Mouse (Mus musculus): ENCODE data around the gene 9930022D16Rik. TPM values are rescaled to one million over a fixed set of nuclear protein-coding genes. Genes with fewer than 3 reads are reported as not detected.

Gene 9930022D16Rik
- not detected in 2 replicates for polyA plus RNA-seq (2016; fragmentation: Nextera tagmentation; extraction: Ambion mirVana)

DNA sequence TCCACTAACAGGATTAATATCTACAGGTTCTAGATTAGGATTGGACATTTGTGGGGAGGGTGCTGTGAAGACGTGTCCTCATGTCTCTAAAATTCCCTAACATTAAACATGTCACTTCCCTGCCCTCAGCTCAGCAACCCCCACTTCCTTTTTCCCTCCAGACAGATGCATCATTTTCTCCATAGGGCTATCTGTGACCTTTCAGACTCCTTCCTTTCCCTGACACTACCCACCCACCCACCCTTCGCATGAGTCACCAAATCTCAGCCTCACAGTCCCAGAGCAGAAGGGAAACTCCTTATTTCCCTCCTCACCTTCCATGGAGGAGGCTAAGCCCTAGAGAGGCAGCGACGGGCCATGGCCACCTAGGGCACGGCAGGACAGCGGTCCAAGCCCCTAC is at the start of gene 9930022D16Rik:
Gene 9930022D16Rik (plus strand): TSS at position 301 of the 400 bp plus-strand sequence.
- no peak for ATAC-seq (ENCODE audit: low FRiP score)
- WGBS = 93% methylated on average over 6 of the region's 6 CpGs

GRCm38 (mm10) chr11:109364337-109364736 is 49.4 kb upstream of the 9930022D16Rik start:
- Histone ChIP-seq H3K27me3 (peaks cover 18% of the 10 kb centered on the region), H3K4me1 (peaks cover 57% of the 10 kb centered on the region), H3K9me3 (no peaks in the 10 kb centered on the region), H3K9ac (no peak overlapping the region; the same call in 1 of the 2 replicates), H3K4me2 (peak overlapping the region; percentile 84), H3K4me3 (replicated peaks) (peak overlapping the region; percentile 87), H3K36me3 (replicated peaks) (peaks cover 33% of the 10 kb centered on the region), H3K27ac (no peak overlapping the region)
- ATAC-seq (ENCODE audit: low FRiP score) = no peak
- 65% methylated on average over 2 of the region's 2 CpGs for WGBS

More for the DNA sequence above, at the start of gene 9930022D16Rik:
- Histone ChIP-seq H3K4me1 (no peaks in the 10 kb centered on the region), H3K9me3 (no peaks in the 10 kb centered on the region), H3K9ac (no peak within 1 kb of the TSS), H3K27ac (no peak within 1 kb of the TSS), H3K36me3 (replicated peaks) (no peaks in the 10 kb centered on the region), H3K4me3 (replicated peaks) (no peak within 1 kb of the TSS), H3K27me3 (no peaks in the 10 kb centered on the region), H3K4me2 (no peak within 1 kb of the TSS)

DNA sequence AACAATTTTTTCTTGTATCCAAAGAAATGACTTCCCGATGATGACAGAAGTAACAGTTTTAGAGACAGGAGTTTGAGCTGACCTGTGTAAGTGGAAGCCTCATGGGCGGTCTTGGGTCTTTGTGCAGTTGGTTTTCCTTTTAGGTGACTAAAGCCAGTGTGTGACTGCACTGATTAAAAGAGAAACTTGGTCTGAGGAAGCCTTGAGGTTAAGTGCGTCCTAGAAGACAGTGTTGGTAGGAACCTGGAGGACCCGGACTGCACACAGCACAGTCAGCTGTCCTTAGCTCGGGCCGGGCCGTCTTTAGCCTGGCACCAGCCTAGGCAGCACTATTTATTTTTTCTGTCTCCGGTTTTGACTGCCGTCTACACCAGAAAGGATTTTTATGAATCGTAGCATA is 48.8 kb upstream of the 9930022D16Rik start:
- no peak overlapping the region for H3K27ac ChIP-seq
- H3K27me3 ChIP-seq = peaks cover 18% of the 10 kb centered on the region
- H3K4me3 ChIP-seq (replicated peaks) = no peak overlapping the region
- 86% methylated on average over 10 of the region's 10 CpGs for WGBS
- H3K9ac ChIP-seq = no peak overlapping the region
- peak overlapping the region; percentile 84 for H3K4me2 ChIP-seq
- H3K36me3 ChIP-seq (replicated peaks) = peaks cover 38% of the 10 kb centered on the region
- peaks cover 56% of the 10 kb centered on the region for H3K4me1 ChIP-seq
- no peaks in the 10 kb centered on the region for H3K9me3 ChIP-seq
- ATAC-seq (ENCODE audit: low FRiP score) = no peak

- H3K27ac ChIP-seq = no peak overlapping the region
- no peaks in the 10 kb centered on the region for H3K9me3 ChIP-seq
- no peak for ATAC-seq (ENCODE audit: low FRiP score)
- no peak overlapping the region for H3K4me2 ChIP-seq
- peaks cover 9% of the 10 kb centered on the region for H3K27me3 ChIP-seq
- peaks cover 38% of the 10 kb centered on the region for H3K36me3 ChIP-seq (replicated peaks)
- H3K9ac ChIP-seq = no peak overlapping the region
- peaks cover 61% of the 10 kb centered on the region for H3K4me1 ChIP-seq
- WGBS = 96% methylated on average over 5 of the region's 5 CpGs
- H3K4me3 ChIP-seq (replicated peaks) = no peak overlapping the region
Observed at GRCm38 (mm10) chr11:109365818-109366217, 47.9 kb upstream of the 9930022D16Rik start.

DNA sequence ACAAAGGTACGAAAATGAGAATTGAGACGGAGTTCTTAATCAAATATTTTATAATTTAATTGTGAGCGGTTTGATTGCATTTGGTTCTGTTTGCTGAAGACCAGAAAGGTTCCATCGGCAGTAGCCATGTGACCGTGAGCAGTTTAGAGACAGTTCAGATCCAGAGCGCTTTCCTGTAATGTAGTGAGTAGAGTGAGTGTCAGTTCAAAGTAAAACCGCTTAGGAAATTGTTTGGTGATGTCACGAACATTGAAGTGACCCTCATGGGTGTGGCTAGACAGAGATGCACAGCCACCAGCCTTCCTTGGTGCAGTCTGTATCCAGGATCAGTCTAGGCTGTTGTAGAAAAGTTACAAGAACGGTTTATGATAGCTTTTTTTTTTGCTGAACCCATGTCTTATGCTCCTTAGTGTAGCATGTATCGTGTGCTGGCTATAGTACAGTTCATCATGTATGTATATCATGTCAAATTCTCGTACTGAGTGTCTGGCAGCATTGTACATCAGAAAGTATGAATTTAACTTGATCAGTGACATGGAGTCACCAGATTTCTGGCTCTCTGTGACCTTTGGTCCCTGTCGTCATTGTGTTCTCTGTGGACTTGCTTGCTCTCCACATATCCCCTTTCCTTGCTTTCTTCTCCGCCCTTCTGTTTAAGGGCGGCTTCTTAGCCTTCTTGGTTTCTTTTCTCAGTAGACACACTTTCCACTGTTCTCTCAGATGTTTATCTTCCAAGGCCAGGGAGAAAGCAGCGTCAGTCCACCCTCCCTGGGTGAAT is 46.7 kb upstream of the 9930022D16Rik start:
- H3K27me3 ChIP-seq = no peaks in the 10 kb centered on the region
- no peaks in the 10 kb centered on the region for H3K9me3 ChIP-seq
- ATAC-seq (ENCODE audit: low FRiP score) = no peak
- H3K9ac ChIP-seq = no peak overlapping the region
- H3K4me3 ChIP-seq (replicated peaks) = no peak overlapping the region
- H3K4me1 ChIP-seq = peaks cover 50% of the 10 kb centered on the region
- H3K36me3 ChIP-seq (replicated peaks) = peaks cover 40% of the 10 kb centered on the region
- no peak overlapping the region for H3K4me2 ChIP-seq
- no peak overlapping the region for H3K27ac ChIP-seq
- WGBS = 88% methylated on average over 15 of the region's 15 CpGs

- Histone ChIP-seq H3K9me3 (no peaks in the 10 kb centered on the region), H3K9ac (no peak overlapping the region), H3K4me1 (peaks cover 48% of the 10 kb centered on the region), H3K4me2 (no peak overlapping the region), H3K4me3 (replicated peaks) (no peak overlapping the region), H3K27me3 (no peaks in the 10 kb centered on the region), H3K36me3 (replicated peaks) (peaks cover 43% of the 10 kb centered on the region), H3K27ac (no peak overlapping the region)
- WGBS = 91% methylated on average over 3 of the region's 3 CpGs
- ATAC-seq (ENCODE audit: low FRiP score) = no peak
Observed at GRCm38 (mm10) chr11:109369026-109369637, 44.6 kb upstream of the 9930022D16Rik start.

DNA sequence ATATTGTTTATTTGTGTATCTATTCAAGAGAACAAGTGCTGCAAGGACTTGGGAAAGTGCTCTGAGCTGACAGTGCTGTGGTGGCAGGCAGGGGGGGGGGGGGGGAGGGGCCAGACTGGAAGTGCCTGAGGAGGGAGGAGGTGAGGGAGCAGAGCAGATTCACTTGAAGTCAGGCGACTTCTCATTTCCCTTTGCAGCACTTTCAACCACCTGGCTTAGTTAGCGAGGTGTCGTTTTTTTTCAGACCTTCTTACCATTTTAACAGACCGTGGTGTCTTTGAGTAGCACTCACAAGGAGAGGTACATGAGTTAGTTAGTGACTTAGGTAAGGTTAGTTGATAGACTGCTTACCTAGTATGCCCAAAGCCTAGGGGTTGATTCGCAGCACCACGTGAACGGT is 38.3 kb upstream of the 9930022D16Rik start:
- Histone ChIP-seq H3K9me3 (no peaks in the 10 kb centered on the region), H3K27ac (no peak overlapping the region), H3K9ac (no peak overlapping the region), H3K4me3 (replicated peaks) (no peak overlapping the region), H3K36me3 (replicated peaks) (peaks cover 6% of the 10 kb centered on the region; the same call in 1 of the 2 replicates), H3K4me1 (peaks cover 27% of the 10 kb centered on the region), H3K27me3 (no peaks in the 10 kb centered on the region), H3K4me2 (no peak overlapping the region)
- WGBS = 83% methylated on average over 7 of the region's 7 CpGs
- ATAC-seq (ENCODE audit: low FRiP score) = no peak

DNA sequence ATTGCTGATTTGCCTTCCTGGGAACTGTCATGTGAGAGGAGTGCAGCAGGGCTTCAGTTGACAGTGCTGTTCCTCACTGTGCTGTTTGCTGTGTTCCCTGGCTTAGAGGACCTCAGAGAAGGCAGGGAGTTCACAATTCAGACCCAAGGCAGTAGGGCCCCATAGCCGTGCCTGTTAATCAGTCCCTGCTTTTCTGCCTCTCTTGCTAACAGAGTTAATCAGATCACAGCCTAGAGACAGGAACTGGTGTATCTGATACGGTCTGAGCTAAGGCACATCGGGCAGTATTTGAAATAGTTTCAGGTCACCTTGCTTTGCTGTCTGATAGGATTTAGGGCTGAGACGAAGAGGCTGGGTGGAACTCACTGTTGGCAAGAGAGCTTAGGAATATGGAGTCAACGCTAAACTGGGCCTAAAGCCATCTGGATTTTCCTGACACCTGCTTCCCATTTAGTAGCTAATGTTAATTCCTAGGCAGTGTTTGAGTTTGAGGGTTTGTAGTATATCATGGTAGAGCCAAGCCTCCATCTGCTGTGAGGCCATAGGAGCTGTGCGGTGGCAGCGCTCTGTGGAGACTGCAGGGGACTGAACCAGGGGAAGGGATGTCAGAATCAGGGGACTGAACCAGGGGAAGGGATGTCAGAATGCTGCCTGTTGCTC is 37.1 kb upstream of the 9930022D16Rik start:
- no peak overlapping the region for H3K4me3 ChIP-seq (replicated peaks)
- 56% methylated on average over 7 of the region's 7 CpGs for WGBS
- peak overlapping the region; percentile 33; the same call in 1 of the 2 replicates for H3K27ac ChIP-seq
- H3K9me3 ChIP-seq = no peaks in the 10 kb centered on the region
- H3K36me3 ChIP-seq (replicated peaks) = peaks cover 3% of the 10 kb centered on the region; the same call in 1 of the 2 replicates
- H3K9ac ChIP-seq = no peak overlapping the region
- no peak; the same call in 1 of the 2 replicates for ATAC-seq (ENCODE audit: low FRiP score)
- 0 out of 2 replicates have a peak overlapping the region, but pooled peaks have one; percentile 2 for H3K4me2 ChIP-seq
- peaks cover 24% of the 10 kb centered on the region for H3K4me1 ChIP-seq
- no peaks in the 10 kb centered on the region for H3K27me3 ChIP-seq

- H3K36me3 ChIP-seq (replicated peaks) = peaks cover 3% of the 10 kb centered on the region; the same call in 1 of the 2 replicates
- ATAC-seq (ENCODE audit: low FRiP score) = peak; percentile 63; the same call in 1 of the 2 replicates
- peaks cover 24% of the 10 kb centered on the region for H3K4me1 ChIP-seq
- peak overlapping the region; percentile 21; the same call in 1 of the 2 replicates for H3K9ac ChIP-seq
- no peak overlapping the region for H3K4me2 ChIP-seq
- WGBS = 46% methylated on average over 10 of the region's 10 CpGs
- H3K27ac ChIP-seq = 0 out of 2 replicates have a peak overlapping the region, but pooled peaks have one; percentile 42
- no peaks in the 10 kb centered on the region for H3K27me3 ChIP-seq
- no peaks in the 10 kb centered on the region for H3K9me3 ChIP-seq
- no peak overlapping the region for H3K4me3 ChIP-seq (replicated peaks)
Observed at GRCm38 (mm10) chr11:109377477-109377876, 36.2 kb upstream of the 9930022D16Rik start.

DNA sequence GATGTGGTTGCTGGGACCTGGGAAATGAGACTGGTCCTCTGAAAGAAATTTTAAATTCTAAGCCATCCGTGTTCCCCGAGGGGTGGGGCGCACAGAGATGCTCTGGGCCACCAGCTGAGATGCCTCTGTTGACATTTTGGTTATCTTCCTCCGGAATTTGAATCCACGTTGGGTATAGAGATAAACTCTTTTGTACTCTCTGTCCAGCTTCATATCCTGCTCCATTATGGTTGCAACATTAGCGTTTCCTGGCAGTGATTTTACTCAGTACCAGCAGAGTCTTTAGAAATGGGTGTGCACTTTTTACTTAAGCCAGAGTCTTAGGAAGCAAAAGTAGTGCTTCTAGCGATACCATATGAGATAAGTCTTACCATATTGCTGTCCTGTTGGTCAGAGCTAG is 35.7 kb upstream of the 9930022D16Rik start:
- Histone ChIP-seq H3K9ac (no peak overlapping the region), H3K4me1 (peaks cover 24% of the 10 kb centered on the region), H3K4me2 (no peak overlapping the region), H3K4me3 (replicated peaks) (no peak overlapping the region), H3K36me3 (replicated peaks) (peaks cover 1% of the 10 kb centered on the region; the same call in 1 of the 2 replicates), H3K27me3 (no peaks in the 10 kb centered on the region), H3K9me3 (no peaks in the 10 kb centered on the region), H3K27ac (no peak overlapping the region)
- 81% methylated on average over 7 of the region's 7 CpGs for WGBS
- ATAC-seq (ENCODE audit: low FRiP score) = no peak

DNA sequence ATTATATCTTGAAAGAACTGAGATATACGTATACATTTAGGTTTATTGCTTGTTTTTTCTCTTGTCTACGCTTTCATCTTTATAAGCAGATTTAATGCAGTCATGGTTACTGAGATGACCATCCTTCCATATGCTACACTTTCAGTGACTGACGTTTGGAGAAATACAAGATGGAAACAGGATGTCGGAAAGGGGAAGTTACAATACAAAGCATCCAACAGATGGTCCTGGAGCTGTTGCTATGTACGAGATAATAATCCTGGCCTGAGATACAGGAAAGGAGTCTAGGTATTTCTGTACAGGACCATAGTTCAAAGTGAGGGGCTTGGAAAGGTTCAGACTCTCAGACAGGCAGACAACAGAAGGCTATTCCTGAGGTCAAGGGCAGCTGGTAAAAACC is 33.1 kb upstream of the 9930022D16Rik start:
- Histone ChIP-seq H3K9ac (no peak overlapping the region), H3K4me2 (no peak overlapping the region), H3K9me3 (no peaks in the 10 kb centered on the region), H3K4me1 (peaks cover 26% of the 10 kb centered on the region), H3K27me3 (no peaks in the 10 kb centered on the region), H3K4me3 (replicated peaks) (no peak overlapping the region), H3K36me3 (replicated peaks) (no peaks in the 10 kb centered on the region), H3K27ac (no peak overlapping the region)
- WGBS = 90% methylated on average over 5 of the region's 5 CpGs
- ATAC-seq (ENCODE audit: low FRiP score) = no peak

DNA sequence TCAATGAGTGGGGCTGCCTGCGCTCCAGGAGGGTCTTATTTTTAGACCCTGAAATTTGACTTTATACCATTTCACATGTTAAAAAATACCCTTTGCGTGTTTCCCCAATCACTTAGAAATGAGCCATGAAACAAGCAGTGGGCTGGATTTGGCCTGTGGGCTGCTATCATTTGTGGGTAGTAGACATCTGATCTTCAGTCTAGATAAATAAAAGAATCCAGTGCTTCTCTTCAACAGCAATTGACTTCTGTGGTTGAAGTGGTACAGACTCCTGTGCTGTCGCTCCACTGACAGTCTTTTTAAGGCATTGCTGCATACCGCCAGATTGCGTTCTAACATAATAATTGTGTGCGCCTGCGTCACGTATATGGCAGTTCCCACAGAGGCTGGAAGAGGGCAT is 28.4 kb upstream of the 9930022D16Rik start:
- Histone ChIP-seq H3K9ac (no peak overlapping the region), H3K4me2 (no peak overlapping the region), H3K9me3 (no peaks in the 10 kb centered on the region), H3K4me3 (replicated peaks) (no peak overlapping the region), H3K4me1 (peaks cover 2% of the 10 kb centered on the region; the same call in 1 of the 2 replicates), H3K36me3 (replicated peaks) (no peaks in the 10 kb centered on the region), H3K27ac (no peak overlapping the region), H3K27me3 (no peaks in the 10 kb centered on the region)
- ATAC-seq (ENCODE audit: low FRiP score) = no peak
- WGBS = 94% methylated on average over 8 of the region's 8 CpGs
